Comparison of ENCODE assay signal across 8 mouse cellular contexts in the genomic region with DNA sequence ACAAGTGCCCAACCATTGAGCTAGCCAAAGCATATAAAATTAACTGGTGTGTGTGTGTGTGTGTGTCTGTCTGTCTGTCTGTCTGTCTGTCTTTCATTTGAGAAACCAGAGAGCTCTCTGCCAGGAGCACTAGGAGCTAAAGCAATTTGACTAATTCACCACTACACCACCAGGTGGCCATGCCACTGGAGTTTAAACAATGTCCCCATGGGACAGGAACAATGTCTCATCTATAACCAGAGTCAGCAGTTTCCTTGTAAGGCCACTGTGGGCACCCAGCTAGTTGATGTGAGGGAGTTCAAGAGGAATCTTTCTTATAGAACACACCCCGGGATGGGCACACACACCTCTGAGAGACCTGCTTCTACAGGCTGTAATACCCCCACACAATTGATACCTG. TPM values are rescaled to one million over a fixed set of nuclear protein-coding genes. Genes with fewer than 3 reads are reported as not detected.
A peak's percentile ranks its signal among the peaks of the same experiment; 100 is the strongest.
DNase-seq lines count a peak whose midpoint lies in the region; ATAC-seq and TF ChIP-seq lines count a peak whose summit lies in the region.

No protein-coding gene starts in this region.

- 75% methylated on average over 1 of the region's 1 CpGs for WGBS in intestine, embryonic 15.5 days
- 64% methylated on average over 1 of the region's 1 CpGs for WGBS in intestine, embryonic 16.5 days
- 79% methylated on average over 1 of the region's 1 CpGs for WGBS in forebrain, embryonic 12.5 days

- no peak for TF ChIP-seq POLR2A in cortical plate, adult 2 months (IDR thresholded peaks at IDR 0.05; ENCODE audit: extremely low read depth, insufficient read depth, low read length)

- no peak overlapping the region for H3K27ac ChIP-seq in intestine, embryonic 15.5 days
- no peak overlapping the region for H3K27ac ChIP-seq in intestine, embryonic 16.5 days (ENCODE audit: low read length)
- no peak overlapping the region for H3K27ac ChIP-seq in cortical plate, adult 2 months (ENCODE audit: insufficient read depth, low read length)
- no peak overlapping the region for H3K27ac ChIP-seq in forebrain, embryonic 12.5 days

- H3K27me3 ChIP-seq in intestine, embryonic 15.5 days (replicated peaks): no peaks in the 10 kb centered on the region
- no peaks in the 10 kb centered on the region for H3K27me3 ChIP-seq in intestine, embryonic 16.5 days (replicated peaks; ENCODE audit: control insufficient read depth, insufficient read depth, low read length)
- no peaks in the 10 kb centered on the region for H3K27me3 ChIP-seq in forebrain, embryonic 12.5 days

- H3K4me3 ChIP-seq in intestine, embryonic 15.5 days (replicated peaks): no peak overlapping the region
- no peak overlapping the region for H3K4me3 ChIP-seq in intestine, embryonic 16.5 days (ENCODE audit: low read length)
- H3K4me3 ChIP-seq in cortical plate, adult 2 months (ENCODE audit: insufficient read depth, low read length): no peak overlapping the region
- no peak overlapping the region for H3K4me3 ChIP-seq in forebrain, embryonic 12.5 days (replicated peaks)

- H3K4me1 ChIP-seq in intestine, embryonic 15.5 days (replicated peaks): no peaks in the 10 kb centered on the region
- no peaks in the 10 kb centered on the region for H3K4me1 ChIP-seq in intestine, embryonic 16.5 days (ENCODE audit: control insufficient read depth, insufficient read depth, low read length)
- no peaks in the 10 kb centered on the region for H3K4me1 ChIP-seq in cortical plate, adult 2 months (ENCODE audit: control insufficient read depth, insufficient read depth, low read length)
- 0 out of 2 replicates have a peak, but pooled peaks cover 3% of the 10 kb centered on the region for H3K4me1 ChIP-seq in forebrain, embryonic 12.5 days

- DNase-seq in ES-CJ7 (ENCODE audit: low read depth, low spot score): peak; percentile 50
- DNase-seq in kidney, postnatal 4 days: peak; percentile 63 to 71
- peak; percentile 5 for DNase-seq in telencephalon, adult 2 months (ENCODE audit: low read depth, low spot score)
- DNase-seq in right cerebral cortex, postnatal 14 days: no peak

- H3K9ac ChIP-seq in intestine, embryonic 15.5 days: no peak overlapping the region
- H3K9ac ChIP-seq in intestine, embryonic 16.5 days (ENCODE audit: low read depth, low read length): no peak overlapping the region
- H3K9ac ChIP-seq in forebrain, embryonic 12.5 days: no peak overlapping the region

- TF ChIP-seq CTCF in cortical plate, adult 2 months (IDR thresholded peaks at IDR 0.05; ENCODE audit: extremely low read depth, insufficient read depth, low read length): peak; percentile 32; the same call in 1 of the 2 replicates

- no peak overlapping the region for H3K4me2 ChIP-seq in intestine, embryonic 15.5 days (replicated peaks)
- H3K4me2 ChIP-seq in intestine, embryonic 16.5 days (ENCODE audit: low read depth, low read length): no peak overlapping the region
- H3K4me2 ChIP-seq in forebrain, embryonic 12.5 days: no peak overlapping the region

- no peaks in the 10 kb centered on the region for H3K9me3 ChIP-seq in intestine, embryonic 15.5 days
- H3K9me3 ChIP-seq in intestine, embryonic 16.5 days (ENCODE audit: control insufficient read depth, low read length): no peaks in the 10 kb centered on the region
- H3K9me3 ChIP-seq in forebrain, embryonic 12.5 days: no peaks in the 10 kb centered on the region

- no peaks in the 10 kb centered on the region for H3K36me3 ChIP-seq in intestine, embryonic 15.5 days
- no peaks in the 10 kb centered on the region for H3K36me3 ChIP-seq in intestine, embryonic 16.5 days (ENCODE audit: control insufficient read depth, insufficient read depth, low read length)
- no peaks in the 10 kb centered on the region for H3K36me3 ChIP-seq in forebrain, embryonic 12.5 days (replicated peaks)

- peak; percentile 60; the same call in 1 of the 2 replicates for ATAC-seq in intestine, embryonic 15.5 days
- no peak for ATAC-seq in intestine, embryonic 16.5 days
- ATAC-seq in forebrain, embryonic 12.5 days (ENCODE audit: low FRiP score): no peak

RNA-seq across cellular contexts. Expression of gene Klf11, which starts 20.9 kb away (rescaled TPM):
- 8.9 and 10.9 TPM in 2 replicates for polyA plus RNA-seq in intestine, embryonic 15.5 days (2015; fragmentation: Nextera tagmentation; extraction: Ambion mirVana)
- polyA plus RNA-seq in intestine, embryonic 16.5 days (2015; fragmentation: Nextera tagmentation; extraction: Ambion mirVana): 8.1 and 10.0 TPM in 2 replicates
- polyA plus RNA-seq in cortical plate, adult 2 months (2012; rRNA removed): 6.7 and 7.2 TPM in 2 replicates
- 15.4 and 15.5 TPM in 2 replicates for polyA plus RNA-seq in forebrain, embryonic 12.5 days (2016; fragmentation: Nextera tagmentation; extraction: Ambion mirVana)

RNA-seq across cellular contexts. Expression of gene Cys1, which starts 51.4 kb away (rescaled TPM):
- 2.1 and 2.3 TPM in 2 replicates for polyA plus RNA-seq in intestine, embryonic 15.5 days (2015; fragmentation: Nextera tagmentation; extraction: Ambion mirVana)
- 1.4 and 2.1 TPM in 2 replicates for polyA plus RNA-seq in intestine, embryonic 16.5 days (2015; fragmentation: Nextera tagmentation; extraction: Ambion mirVana)
- 13.7 and 14.7 TPM in 2 replicates for polyA plus RNA-seq in cortical plate, adult 2 months (2012; rRNA removed)
- polyA plus RNA-seq in forebrain, embryonic 12.5 days (2016; fragmentation: Nextera tagmentation; extraction: Ambion mirVana): 1.0 and 1.1 TPM in 2 replicates

RNA-seq across cellular contexts. Expression of gene Grhl1, which starts 58.1 kb away (rescaled TPM):
- 0.83 and 1.0 TPM in 2 replicates for polyA plus RNA-seq in intestine, embryonic 15.5 days (2015; fragmentation: Nextera tagmentation; extraction: Ambion mirVana)
- 0.60 and 0.86 TPM in 2 replicates for polyA plus RNA-seq in intestine, embryonic 16.5 days (2015; fragmentation: Nextera tagmentation; extraction: Ambion mirVana)
- 9.8 and 12.9 TPM in 2 replicates for polyA plus RNA-seq in cortical plate, adult 2 months (2012; rRNA removed)
- 0.52 and 1.0 TPM in 2 replicates for polyA plus RNA-seq in forebrain, embryonic 12.5 days (2016; fragmentation: Nextera tagmentation; extraction: Ambion mirVana)
